Mouse (Mus musculus) intestine, postnatal 0 days (tissue): ENCODE measurements around the gene Clybl. TPM values are rescaled to one million over a fixed set of nuclear protein-coding genes. Genes with fewer than 3 reads are reported as not detected.

Experiments
- ATAC-seq: fragments of 200-750 bp; cut with Nextera tagmentation; 2 replicates; pipeline ENCODE4 v1.8.0; 2017; ENCODE audit warnings: mild to moderate bottlenecking, moderate TSS enrichment, moderate library complexity
- H3K27ac ChIP-seq: fragments of 300-500 bp; sonication (generic); 2 replicates; pipeline ENCODE4 v1.5.1; 2014; ENCODE audit warnings: mild to moderate bottlenecking, low read depth, low read length, moderate library complexity
- H3K27me3 ChIP-seq: fragments of 300-500 bp; sonication (generic); replicated peaks from 2 replicates; pipeline ENCODE4 v1.6.1; 2014; ENCODE audit warnings: low read length, mixed read lengths; ENCODE audit not compliant: control insufficient read depth, insufficient read depth
- H3K36me3 ChIP-seq: fragments of 300-500 bp; sonication (generic); 2 replicates; pipeline ENCODE4 v1.6.1; 2014; ENCODE audit warnings: mild to moderate bottlenecking, moderate library complexity; ENCODE audit not compliant: control insufficient read depth, insufficient read depth
- H3K4me1 ChIP-seq: fragments of 300-500 bp; sonication (generic); replicated peaks from 2 replicates; pipeline ENCODE4 v1.6.1; 2014; ENCODE audit warnings: antibody characterized with exemption, low read length, mixed read lengths; ENCODE audit not compliant: control insufficient read depth, insufficient read depth
- H3K4me2 ChIP-seq: fragments of 300-500 bp; sonication (generic); replicated peaks from 2 replicates; pipeline ENCODE4 v1.6.1; 2014; ENCODE audit warnings: low read depth, mild to moderate bottlenecking, moderate library complexity
- H3K4me3 ChIP-seq: fragments of 300-500 bp; sonication (generic); 2 replicates; pipeline ENCODE4 v1.5.1; 2014; ENCODE audit warnings: low read depth, low read length
- H3K9ac ChIP-seq: fragments of 300-500 bp; sonication (generic); 2 replicates; pipeline ENCODE4 v1.6.1; 2014; ENCODE audit warnings: mild to moderate bottlenecking, low read depth, low read length
- H3K9me3 ChIP-seq: fragments of 300-500 bp; sonication (generic); 2 replicates; pipeline ENCODE4 v1.6.1; 2016; ENCODE audit warnings: mixed run types; ENCODE audit not compliant: control insufficient read depth
- CTCF ChIP-seq: sonication (generic); IDR thresholded peaks from 2 replicates; pipeline ENCODE4 v1.5.1; 2016; ENCODE audit warnings: low read depth, mild to moderate bottlenecking, control low read depth, antibody characterized with exemption, moderate library complexity
- WGBS: fragments of 180-500 bp; shearing (Covaris S2); extraction: QIAGEN DNeasy Blood & Tissue Kit; methylation state at CpG from one replicate; pipeline ENCODE4 v1.1.7; 2014; 5-methylcytosine and 5-hydroxymethylcytosine counted together
- polyA plus RNA-seq: library from polyadenylated mRNA; unstranded; fragments of >200 nt; fragmentation: Nextera tagmentation; extraction: Ambion mirVana; gene quantifications from 2 replicates; pipeline ENCODE4 v1.2.1, GENCODE M21; 2015

Gene Clybl
- polyA plus RNA-seq, 1 experiment from 2014 or later = 22.2 TPM

GRCm38 (mm10) chr14:122388431-122389031, 207.0 kb downstream of the Clybl start:
- ATAC-seq = no peak
- TF ChIP-seq CTCF = no peak
- Histone ChIP-seq H3K4me2 (no peak overlapping the region), H3K36me3 (no peaks in the 10 kb centered on the region), H3K27me3 (no peaks in the 10 kb centered on the region), H3K9ac (no peak overlapping the region), H3K9me3 (no peaks in the 10 kb centered on the region), H3K4me3 (no peak overlapping the region), H3K4me1 (no peaks in the 10 kb centered on the region), H3K27ac (no peak overlapping the region)
- 68% methylated on average over 19 of the region's 19 CpGs for WGBS

GRCm38 (mm10) chr14:122389684-122390370, 208.3 kb downstream of the Clybl start:
- Histone ChIP-seq H3K9me3 (no peaks in the 10 kb centered on the region), H3K27ac (no peak overlapping the region), H3K27me3 (no peaks in the 10 kb centered on the region), H3K4me1 (no peaks in the 10 kb centered on the region), H3K9ac (no peak overlapping the region), H3K36me3 (no peaks in the 10 kb centered on the region), H3K4me3 (no peak overlapping the region), H3K4me2 (no peak overlapping the region)
- TF ChIP-seq CTCF = no peak
- WGBS = 81% methylated on average over 13 of the region's 13 CpGs
- no peak for ATAC-seq

- Histone ChIP-seq H3K4me2 (no peak overlapping the region), H3K4me1 (no peaks in the 10 kb centered on the region), H3K4me3 (no peak overlapping the region), H3K36me3 (no peaks in the 10 kb centered on the region), H3K9ac (no peak overlapping the region), H3K27ac (no peak overlapping the region), H3K27me3 (no peaks in the 10 kb centered on the region), H3K9me3 (no peaks in the 10 kb centered on the region)
- WGBS = 47% methylated on average over 4 of the region's 4 CpGs
- TF ChIP-seq CTCF = no peak
- no peak for ATAC-seq
These were observed 209.4 kb downstream of the Clybl start for GRCm38 (mm10) chr14:122390935-122391334.

GRCm38 (mm10) chr14:122393119-122393518, 211.6 kb downstream of the Clybl start:
- H3K36me3 ChIP-seq = no peaks in the 10 kb centered on the region
- 84% methylated on average over 1 of the region's 1 CpGs for WGBS
- no peak overlapping the region for H3K4me2 ChIP-seq
- H3K9me3 ChIP-seq = no peaks in the 10 kb centered on the region
- no peaks in the 10 kb centered on the region for H3K4me1 ChIP-seq
- H3K4me3 ChIP-seq = no peak overlapping the region
- no peak for ATAC-seq
- no peak overlapping the region for H3K27ac ChIP-seq
- H3K9ac ChIP-seq = no peak overlapping the region
- no peaks in the 10 kb centered on the region for H3K27me3 ChIP-seq
- no peak for TF ChIP-seq CTCF

- no peak for TF ChIP-seq CTCF
- Histone ChIP-seq H3K9me3 (no peaks in the 10 kb centered on the region), H3K36me3 (no peaks in the 10 kb centered on the region), H3K9ac (no peak overlapping the region), H3K27ac (no peak overlapping the region), H3K4me2 (no peak overlapping the region), H3K4me1 (no peaks in the 10 kb centered on the region), H3K4me3 (no peak overlapping the region), H3K27me3 (no peaks in the 10 kb centered on the region; the same call in 1 of the 2 replicates)
- WGBS = 70% methylated on average over 4 of the region's 4 CpGs
- ATAC-seq = no peak
These were observed 217.2 kb downstream of the Clybl start for GRCm38 (mm10) chr14:122398676-122399075.

GRCm38 (mm10) chr14:122399906-122400305, 218.4 kb downstream of the Clybl start:
- H3K27ac ChIP-seq = no peak overlapping the region
- TF ChIP-seq CTCF = no peak
- H3K4me1 ChIP-seq = no peaks in the 10 kb centered on the region
- no peaks in the 10 kb centered on the region for H3K36me3 ChIP-seq
- no peaks in the 10 kb centered on the region; the same call in 1 of the 2 replicates for H3K27me3 ChIP-seq
- H3K9me3 ChIP-seq = no peaks in the 10 kb centered on the region
- H3K4me3 ChIP-seq = no peak overlapping the region
- no peak overlapping the region for H3K4me2 ChIP-seq
- H3K9ac ChIP-seq = no peak overlapping the region
- no peak for ATAC-seq
- WGBS = 54% methylated on average over 5 of the region's 5 CpGs
